Mouse (Mus musculus) heart, adult 8-10 months (tissue): ENCODE results near the gene Uggt1. TPM values are rescaled to one million over a fixed set of nuclear protein-coding genes. Genes with fewer than 3 reads are reported as not detected.

Experiments
- DNase-seq: peaks from one replicate; pipeline ENCODE4 v3.0.0; 2022; ENCODE audit warnings: low spot score
- total RNA-seq, 4 experiments: library from RNA; stranded (reverse); gene quantifications; 2 replicates each; pipeline ENCODE4 v1.2.4; 2022

Gene Uggt1
- 10 to 100 TPM; 26.8 to 31.9 (median 28.4) TPM for total RNA-seq

DNA sequence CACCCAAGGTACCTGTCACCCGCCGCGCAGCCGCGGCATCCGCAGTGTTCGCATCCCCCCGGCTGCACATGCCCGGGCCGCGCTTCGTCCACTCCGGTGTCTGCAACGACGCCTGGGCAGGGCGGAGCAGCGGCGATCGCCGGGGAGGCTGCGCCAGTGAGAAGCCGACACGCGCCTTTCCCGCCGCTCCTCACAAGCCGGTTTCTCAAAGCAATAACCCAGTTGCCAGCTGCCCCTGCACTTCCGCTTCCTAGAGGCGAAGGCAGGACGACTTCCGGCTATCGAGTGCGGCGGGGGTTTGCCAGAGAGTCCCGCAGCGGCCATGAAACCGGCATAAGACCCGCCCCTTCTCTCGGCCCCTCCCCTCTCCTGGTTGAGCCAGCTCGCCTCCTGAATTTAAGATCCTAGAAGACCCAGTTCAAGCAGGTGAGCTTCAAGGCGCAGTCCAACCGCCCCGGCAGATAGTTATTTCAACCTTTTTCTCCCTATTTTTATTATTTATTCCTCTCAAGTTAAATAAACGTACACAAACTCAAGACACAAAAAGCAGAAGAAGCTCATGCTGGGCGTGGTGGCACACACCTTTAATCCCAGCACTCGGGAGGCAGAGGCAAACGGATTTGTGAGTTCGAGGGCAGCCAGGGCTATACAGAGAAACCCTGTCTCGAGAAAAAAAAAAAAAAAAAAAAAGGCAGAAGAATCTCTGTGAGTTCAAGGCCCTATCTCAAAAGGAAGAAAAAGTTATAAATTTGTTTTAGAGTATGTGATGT is at the start of gene Uggt1:
TSS of gene Uggt1 (minus strand) at position 663 of the 770 bp plus-strand sequence.
- peak; percentile 94 for DNase-seq

DNA sequence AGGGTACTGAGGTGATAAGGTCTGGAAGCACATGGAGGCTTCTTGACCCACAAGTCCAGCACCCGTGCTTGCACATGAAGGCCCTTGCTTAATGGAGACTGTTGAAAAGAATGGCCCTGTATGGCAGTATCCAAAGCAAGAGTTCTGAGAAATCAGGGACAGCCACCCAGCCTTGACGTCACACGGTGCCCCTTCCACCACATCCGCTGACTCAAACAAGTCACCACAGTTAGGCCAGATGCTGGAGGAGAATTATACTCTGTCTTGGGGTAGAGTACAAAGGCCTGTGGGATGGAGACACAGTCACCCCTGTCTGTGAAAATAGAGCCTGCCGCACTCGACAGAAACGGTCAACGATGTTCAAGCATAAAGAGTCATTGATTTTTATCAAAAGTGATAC is 49.0 kb upstream of the Uggt1 start:
- DNase-seq = no peak

DNA sequence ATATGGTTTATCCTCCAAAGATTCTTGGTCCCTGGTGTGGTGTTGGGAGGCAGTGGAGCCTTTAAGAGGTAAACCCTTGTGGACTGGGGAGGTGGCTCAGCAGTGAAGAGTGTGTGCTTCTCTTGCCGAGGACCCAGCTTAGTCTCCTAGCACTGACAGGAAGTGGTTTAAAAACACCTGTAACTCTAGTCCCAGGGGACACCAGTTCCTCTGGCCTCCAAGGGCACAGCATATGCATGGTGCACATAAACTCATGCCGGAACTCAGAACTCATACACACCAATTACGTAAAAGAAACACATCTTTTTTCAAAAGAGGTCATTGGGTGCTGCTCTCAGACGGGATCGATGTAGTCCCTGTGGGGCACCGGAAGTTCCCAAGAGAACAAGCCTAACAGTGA is 37.3 kb upstream of the Uggt1 start:
- no peak for DNase-seq

DNA sequence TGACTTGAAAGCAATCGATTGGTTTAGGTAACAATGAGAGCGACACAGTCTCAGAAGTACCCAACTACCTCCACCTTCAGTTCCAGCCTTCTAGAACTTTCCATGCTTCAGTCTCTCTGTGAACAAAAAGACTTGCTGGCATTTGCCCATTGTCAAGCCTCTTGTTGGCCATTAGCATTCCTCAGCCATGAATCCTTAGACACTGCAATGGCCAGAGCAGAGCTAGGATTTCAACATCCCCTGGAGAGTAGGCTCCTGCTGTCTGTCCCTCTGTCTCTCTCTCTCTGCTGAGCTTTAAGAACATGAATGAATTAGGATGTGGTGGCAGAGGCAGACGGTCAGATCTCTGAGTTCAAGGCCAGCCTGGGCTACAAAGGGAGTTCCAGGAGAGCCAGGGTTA is 36.4 kb upstream of the Uggt1 start:
- no peak for DNase-seq

DNA sequence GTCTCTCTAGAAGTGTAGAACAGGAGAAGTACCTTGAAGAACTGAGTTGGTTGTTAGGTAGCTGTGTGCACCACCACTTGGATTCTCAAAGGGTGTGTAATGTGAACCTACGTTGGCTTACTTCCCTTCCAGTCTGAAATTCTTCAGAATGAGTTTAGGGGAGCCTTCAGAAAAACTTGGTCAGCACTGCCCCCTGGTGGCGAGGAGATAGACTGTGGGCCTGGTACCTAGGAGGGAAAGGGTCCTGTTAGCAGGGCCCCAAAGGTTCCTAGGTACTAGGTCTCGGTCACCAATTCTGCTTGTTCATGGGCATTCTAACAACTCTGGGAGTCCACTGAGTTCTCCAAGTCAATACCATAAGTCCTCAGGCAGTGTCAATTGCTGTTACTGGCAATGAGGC is 34.7 kb upstream of the Uggt1 start:
- peak; percentile 83 for DNase-seq

DNA sequence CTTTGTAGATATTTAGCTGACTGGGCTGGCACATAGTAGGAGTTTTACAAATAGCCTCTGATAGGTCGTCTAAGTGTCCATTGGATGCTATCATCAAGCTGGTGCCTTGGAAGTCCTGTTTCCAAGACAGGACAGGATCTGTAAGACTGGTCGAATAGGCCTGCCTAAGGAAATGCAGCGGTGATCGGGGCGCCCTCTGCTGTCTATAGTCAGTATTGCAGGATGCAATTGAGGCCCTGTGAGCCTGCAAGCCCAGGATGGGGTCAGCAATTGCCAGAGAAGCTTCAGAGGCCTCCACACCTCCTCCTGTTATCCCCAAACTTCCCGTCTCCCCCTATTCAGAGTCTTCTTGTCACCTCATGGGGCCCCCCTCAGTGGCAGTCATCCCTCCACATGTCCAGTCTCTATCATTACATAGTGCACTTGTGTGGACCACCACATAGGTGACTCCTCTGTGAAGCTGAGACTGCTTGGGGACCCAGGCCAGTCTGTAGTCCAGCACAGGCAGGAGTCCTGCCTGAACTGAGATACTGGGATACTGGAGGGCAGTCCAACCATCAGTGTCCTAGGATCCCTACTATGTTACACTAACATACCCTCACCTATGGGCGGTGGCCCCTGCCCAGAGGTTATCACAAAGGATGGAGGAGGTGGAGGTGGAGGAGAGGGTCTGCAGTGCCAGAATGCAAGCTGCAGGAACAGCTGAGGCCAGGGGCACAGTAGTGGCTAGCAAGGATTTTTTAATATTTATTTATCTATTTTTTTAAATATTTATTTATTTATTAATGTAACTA is 32.9 kb upstream of the Uggt1 start:
- DNase-seq = peak; percentile 86

DNA sequence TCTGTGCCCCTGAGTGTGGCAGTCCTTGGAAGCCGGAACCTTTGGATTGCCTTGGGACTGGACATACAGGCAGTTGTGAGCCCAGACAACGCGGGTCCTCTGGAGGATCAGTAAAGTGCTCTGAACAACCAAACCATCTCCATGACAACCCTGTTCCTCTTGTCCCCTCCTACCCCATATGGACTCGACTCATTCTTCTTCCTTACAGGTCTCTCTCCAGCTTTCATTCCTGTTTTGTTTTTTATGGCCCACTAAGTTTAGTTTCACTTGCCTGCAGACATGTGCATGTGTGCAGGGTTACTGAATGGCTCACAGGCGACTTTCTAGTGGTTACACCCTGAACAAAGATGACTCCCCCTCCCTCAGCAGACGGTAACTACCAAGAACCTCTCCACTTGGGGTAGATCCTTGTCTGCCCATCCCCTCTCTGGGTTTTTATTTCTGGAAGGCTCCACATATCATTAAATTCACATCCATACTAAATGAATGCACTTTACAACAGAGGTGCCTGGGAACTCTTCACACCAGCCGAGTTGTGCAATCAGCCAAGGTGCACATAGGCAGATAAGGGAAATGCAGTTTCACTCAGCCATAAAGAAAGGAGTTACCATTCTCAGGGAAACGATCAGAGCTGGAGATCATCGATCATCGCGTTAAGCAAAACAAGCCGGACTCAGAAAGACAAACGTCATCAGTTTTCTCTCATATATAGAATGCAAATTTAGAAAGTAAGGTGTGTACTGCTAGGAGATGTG is 31.3 kb upstream of the Uggt1 start:
- no peak for DNase-seq

DNA sequence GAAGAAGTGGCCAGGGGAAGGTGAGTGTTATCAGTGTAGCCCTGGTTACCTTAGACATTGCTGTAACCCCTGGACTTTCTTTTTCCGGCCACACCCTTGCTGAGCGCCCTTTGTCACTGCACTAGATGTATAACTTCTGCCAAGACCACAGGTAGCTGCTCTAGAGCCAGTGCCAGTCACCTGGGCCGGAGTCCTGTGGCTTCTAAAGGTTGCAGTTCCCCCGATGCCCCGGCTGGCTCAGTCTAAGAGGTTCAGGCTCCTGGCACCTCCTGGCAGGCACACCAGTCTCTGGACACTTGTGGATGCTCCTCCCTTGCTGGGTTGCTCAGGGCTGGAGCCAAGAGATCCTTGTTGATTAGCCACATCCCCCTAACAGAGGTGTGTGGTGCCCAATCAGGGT is 29.9 kb upstream of the Uggt1 start, which contains the start of gene Neurl3:
TSS of gene Neurl3 (minus strand) at position 225 of the 400 bp plus-strand sequence.
- DNase-seq = no peak

DNA sequence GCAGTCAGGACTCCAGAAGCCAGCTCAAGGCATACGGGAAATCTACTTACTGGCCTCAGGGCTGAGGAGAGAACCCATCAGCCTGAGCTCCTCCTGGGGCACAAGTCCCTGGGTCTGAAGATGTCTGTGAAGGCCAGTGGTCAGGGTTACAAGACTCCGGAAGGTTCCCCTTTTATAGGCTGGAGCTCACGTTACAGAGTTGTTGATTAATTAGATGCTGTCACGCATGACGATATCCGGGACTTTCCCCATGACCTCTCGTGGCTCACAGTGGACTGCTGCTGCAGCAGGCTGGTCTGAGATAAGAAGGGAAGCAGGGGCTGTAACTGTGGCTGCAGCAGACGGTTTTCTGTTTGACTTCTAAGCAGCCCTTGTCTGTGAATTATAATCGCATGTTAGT is 28.8 kb upstream of the Uggt1 start:
- peak; percentile 63 for DNase-seq

DNA sequence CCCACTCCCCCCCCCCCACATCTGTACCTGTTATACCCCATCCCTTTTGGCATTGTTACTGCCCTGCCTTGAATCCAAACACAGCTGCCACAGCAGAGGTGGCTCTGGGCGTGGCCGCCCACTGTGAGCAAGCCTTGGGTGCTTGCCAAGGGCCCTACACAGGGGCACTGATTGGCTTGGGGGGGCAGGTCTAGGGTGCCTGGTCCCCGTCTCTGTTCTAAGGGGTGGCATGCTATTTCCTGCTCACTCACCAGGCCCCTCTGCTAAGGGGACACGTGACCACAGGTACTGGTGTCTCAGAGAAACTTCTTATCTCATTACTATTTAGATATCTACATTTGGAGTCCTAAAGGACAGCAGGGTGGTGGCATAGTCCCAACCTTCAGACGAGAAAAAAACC is 28.0 kb upstream of the Uggt1 start:
- no peak for DNase-seq

DNA sequence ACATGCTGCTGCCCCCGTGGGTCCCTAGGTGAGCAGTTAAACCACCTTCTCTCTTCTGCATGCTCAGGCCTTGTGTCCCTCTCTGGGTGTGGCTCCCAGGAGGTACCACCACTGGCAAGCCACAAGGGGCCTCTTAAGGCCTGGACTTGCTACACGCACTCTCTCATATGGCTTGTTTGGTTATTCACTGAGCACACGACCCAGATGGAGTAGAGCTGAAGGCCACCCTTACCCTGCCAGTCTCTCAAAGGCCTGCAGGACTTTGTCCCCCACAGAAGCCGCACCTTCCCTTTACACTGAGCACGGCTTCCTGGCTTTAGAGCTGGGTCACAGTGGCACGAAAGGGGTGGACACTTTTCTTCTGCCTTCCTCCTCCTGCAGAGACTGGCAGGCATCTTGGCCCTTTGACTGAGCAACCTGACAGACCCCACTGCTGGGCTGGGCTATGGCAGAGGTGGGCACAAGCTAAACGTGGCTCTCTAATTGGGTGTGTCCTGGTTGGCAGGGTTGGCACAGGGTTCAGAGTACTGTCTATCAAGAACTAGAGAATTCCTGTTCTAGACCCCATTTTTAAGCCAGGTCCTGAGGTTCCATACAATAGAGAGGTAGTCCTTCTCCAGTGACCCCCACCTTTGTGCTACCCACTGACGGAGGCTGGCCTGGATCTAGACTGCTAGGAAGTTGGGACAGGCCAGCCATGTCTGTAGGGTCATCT is 27.2 kb upstream of the Uggt1 start:
- DNase-seq = no peak

DNA sequence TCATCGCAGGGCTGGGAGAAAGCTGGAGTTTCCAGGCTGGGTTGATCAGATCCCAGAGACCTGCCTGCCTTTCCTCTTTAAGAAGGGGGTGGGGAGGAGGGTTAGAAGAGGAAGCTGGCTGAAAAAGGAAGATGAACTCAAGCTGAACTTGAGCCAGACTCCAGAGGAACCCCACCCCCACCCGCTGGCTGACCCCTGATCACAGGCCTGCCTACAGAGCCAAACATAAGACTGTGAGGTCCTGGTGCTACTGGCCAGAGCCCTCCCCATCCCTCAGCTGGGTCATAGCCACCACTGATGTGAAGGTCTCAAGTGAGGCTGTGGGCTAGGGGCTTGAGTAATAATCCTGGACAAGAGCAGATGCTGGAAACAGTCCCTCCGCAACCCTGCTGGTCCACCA is 26.1 kb upstream of the Uggt1 start:
- peak; percentile 72 for DNase-seq

DNA sequence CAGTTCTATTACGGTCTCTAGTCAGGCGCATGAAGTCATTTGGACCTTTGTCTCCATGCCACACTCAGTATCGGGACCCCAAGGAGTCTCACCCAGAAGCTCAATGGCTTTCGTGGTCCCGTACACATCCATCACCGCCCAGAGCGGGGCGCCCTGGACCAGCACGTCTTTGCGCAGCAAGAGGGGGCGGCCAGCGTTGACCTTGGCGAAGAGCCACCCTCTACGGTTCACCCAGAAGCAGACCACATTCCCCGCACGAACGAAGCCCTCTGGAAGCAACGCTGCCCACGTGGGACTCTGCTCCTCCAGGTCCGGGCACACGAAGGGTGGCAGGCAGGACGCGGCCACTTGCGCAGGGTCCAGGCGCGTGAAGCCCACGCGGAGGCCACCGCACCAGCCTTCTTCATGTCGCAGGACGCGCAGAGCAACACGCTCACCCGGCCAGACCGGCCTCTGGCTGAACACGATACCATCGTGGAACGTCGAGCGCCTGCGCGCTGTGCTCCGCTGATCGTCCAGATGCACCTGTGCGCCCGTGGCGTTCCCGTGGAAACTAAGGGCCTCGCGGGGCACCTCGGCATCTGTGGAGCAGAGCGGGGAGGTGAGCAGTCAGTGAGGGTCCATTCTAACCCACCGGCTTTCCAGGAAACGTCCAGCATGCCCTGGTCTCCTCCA is 24.7 kb upstream of the Uggt1 start:
- DNase-seq = no peak

DNA sequence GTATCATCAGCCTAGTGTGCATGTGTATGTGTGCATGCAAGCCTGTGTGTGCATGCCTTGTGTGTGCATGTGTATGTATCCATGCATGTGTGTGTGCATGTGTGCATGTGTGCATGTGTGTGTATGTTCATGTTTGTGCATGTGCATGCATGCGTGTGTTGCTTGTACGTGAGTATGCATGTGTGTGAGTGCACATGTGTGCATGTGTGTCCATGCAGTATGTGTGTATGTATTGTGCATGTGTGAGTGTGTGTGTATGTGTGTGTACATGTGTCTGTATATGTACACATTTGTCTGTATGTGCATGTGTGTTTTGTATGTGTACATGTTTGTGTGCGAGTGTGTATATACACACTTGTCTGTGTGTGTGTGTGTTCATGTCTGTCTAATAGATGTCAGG is 23.1 kb upstream of the Uggt1 start:
- no peak for DNase-seq

DNA sequence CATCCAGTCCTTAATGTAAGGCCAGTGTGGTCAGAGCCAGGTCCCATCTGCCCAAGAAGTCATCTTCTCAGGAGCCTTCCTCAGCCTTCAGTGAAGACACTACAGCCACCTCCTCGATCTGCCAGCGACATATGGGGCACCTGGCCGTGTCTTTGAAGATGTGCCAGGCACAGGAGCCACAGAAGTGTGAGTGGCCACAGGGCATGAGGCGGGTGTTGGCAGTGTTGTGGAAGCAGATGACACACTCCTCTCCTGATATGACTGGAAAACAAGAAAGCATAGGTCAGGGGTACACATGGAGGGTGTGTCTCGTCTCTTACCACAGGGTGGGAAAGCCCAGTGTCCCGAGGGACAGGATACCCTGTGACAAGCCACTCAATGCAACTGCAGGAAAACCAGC is 21.8 kb upstream of the Uggt1 start:
- DNase-seq = no peak

DNA sequence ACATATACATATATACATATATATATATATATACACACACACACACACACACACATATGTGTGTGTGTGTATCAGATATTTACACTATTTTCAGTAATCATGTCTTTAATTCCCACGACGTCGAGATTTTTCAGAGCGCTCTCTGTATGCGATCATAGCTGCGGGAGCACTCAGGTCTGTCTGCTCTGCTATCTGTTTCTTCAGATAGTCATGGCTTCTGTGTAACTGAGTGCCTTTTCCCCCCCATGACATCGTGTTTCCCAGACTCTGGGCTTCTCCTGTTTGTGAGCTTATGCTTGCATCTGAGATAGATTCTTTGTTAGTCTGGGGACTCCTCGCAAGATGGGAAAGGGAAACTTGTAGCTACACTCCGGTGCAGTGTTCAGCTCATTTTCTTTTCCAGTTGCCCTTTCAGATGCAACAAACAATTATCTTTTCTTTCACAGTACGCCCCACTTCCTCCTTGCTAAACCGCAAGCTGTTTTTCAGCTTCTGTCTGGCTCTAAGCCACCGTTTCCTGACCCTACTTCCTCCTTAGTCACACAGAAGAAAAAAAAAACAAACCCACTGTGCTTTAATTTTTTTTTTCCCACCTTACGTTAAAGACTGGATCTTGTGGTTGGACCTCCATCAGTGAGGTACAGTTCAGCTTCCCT is 19.4 kb upstream of the Uggt1 start:
- DNase-seq = peak; percentile 83

DNA sequence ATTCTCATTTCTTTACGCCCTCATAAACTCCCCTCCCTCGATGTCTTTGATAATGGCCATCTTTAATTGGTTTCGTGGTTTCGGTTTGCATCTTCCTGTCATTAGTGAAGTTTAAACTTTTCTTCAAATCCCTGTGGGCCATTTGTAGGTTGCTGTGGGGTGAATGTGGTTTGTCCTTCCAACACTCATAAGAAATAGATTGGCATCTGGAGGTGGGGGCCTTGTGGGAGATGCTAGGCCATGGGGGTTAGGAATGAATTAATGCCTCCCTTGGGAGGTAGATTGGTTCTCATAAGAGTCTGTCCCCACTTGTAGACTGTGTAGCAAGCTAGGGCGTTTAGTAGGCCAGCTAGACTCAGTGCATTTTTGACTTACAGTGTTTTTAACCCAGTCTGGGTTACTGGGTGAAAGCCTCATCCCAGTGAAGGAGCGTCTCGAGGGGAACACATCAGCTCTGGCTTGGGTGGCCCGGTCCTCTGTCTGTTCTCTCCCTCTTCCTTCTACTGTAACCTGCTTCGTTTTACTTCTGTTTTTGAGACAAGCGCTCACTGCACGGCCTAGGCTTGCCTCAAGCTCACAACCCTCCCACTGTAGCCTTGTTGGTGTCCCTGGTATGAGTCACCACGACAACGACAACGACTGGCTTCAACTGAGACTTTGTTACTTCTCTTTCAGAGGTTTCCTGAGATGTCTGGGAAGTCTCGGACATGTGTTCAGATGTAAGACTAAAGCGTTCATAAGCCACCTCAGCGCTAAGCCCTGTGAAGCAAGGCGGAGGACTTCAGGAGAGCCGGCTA is 17.4 kb upstream of the Uggt1 start:
- DNase-seq = no peak

DNA sequence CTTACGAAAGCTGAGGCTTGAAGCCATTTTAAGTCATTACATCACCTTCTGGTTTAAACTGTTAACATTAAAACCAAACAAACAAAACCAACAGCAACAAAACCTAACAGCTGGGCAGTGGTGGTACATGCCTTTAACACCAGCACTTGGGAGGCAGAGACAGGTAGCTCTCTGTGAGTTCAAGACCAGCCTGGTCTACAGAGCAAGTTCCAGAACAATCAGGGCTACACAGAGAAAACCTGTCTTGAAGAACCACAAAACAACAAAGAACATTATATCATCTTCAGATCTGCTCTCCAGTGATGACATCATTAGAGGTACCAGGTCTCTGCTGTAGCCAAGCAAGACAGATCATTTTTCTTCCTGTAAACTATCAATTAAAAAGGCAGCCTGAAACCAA is 15.9 kb upstream of the Uggt1 start:
- no peak for DNase-seq

DNA sequence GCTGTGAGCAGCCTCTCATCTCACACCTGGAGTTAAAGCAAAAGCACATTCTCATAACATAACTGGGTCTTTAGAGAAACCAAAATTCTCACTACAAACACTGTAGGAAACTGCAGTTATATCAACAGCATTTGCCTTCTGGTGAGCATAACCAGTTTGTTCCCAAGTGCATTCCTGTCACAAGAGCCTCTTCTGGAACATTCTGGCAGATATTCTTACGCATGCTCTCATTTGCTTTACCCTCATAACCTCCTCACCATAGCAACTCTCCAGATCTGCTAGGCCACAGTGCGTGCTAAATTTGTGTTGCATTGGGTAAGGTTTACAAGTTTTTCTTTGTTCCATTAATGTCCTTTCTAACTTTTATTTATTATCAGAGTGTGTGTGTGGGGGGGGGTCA is 14.8 kb upstream of the Uggt1 start:
- DNase-seq = no peak

DNA sequence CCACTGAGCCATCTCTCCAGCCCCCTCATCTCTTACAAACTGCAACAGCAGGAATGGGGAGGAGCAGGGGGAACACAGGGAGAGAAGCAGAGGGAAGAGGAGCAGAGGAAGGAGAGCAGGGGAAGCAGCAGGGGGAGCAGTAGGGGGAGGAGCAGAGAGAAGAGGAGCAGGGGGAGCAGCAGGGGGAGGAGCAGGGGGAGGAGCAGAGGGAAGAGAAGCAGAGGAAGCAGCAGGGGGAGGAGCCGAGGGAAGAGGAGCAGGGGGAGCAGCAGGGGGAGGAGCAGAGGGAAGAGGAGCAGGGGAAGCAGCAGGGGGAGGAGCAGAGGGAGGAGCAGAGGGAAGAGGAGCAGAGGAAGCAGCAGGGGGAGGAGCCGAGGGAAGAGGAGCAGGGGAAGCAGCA is 14.1 kb upstream of the Uggt1 start:
- no peak for DNase-seq
